Mouse (Mus musculus): ENCODE data around the gene Mink1.

DNA sequence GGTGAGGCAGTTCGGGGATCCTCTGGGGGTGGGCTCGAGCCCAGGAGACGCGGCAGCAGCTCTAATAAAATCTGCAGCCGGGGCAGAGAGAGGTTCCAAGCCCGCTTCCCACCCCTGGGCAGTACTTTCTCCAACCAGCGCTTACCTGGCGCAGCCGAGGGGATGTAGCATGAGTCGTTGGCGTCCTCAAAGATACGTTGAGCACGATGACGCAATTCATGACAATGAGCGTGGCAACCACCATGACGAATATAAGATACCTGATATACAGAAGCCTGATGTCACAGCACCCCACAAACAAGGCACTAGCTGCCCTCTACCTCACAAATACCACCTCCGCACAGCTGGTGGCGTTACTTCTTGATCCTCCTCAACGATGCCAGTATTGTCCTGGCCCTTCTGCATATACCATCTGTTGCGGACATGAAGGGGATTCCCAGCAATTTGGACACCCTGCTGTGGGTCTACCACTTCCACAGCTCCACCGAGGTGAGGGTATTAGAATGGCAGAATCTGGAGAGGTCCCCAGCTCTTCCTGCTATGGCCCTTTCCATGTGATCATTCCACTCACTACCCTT is 52.9 kb downstream of the Mink1 start, which contains the start of gene 4930544D05Rik:
- no peak for TF ChIP-seq CTCF (IDR thresholded peaks at IDR 0.05; ENCODE audit: low read depth, low read length)
- TF ChIP-seq GATA1 (IDR thresholded peaks at IDR 0.05; ENCODE audit: borderline replicate concordance, low read length) = no peak
- no peak for TF ChIP-seq TAL1 (conservative IDR thresholded peaks at IDR 0.05; ENCODE audit: low read depth, low read length)
